Mouse (Mus musculus) forebrain, embryonic 16.5 days (tissue): ENCODE data around the gene Ttc9b. TPM values are rescaled to one million over a fixed set of nuclear protein-coding genes. Genes with fewer than 3 reads are reported as not detected.

Source experiments
- ATAC-seq: fragments of 200-750 bp; cut with Nextera tagmentation; 2 replicates; pipeline ENCODE4 v1.8.0; 2017; ENCODE audit warnings: mild to moderate bottlenecking, moderate library complexity
- H3K27ac ChIP-seq: fragments of 300-500 bp; sonication (generic); 2 replicates; pipeline ENCODE4 v1.5.1; 2014; ENCODE audit warnings: low read length, control low read depth
- H3K27me3 ChIP-seq: fragments of 300-500 bp; sonication (generic); replicated peaks from 2 replicates; pipeline ENCODE4 v1.6.1; 2014; ENCODE audit warnings: low read length; ENCODE audit not compliant: control insufficient read depth, insufficient read depth
- H3K36me3 ChIP-seq: fragments of 300-500 bp; sonication (generic); 2 replicates; pipeline ENCODE4 v1.6.1; 2014; ENCODE audit not compliant: control insufficient read depth, insufficient read depth
- H3K4me1 ChIP-seq: fragments of 300-500 bp; sonication (generic); replicated peaks from 2 replicates; pipeline ENCODE4 v1.6.1; 2014; ENCODE audit warnings: low read length; ENCODE audit not compliant: control insufficient read depth, insufficient read depth
- H3K4me2 ChIP-seq: fragments of 300-500 bp; sonication (generic); 2 replicates; pipeline ENCODE4 v1.6.1; 2014; ENCODE audit warnings: mild to moderate bottlenecking, low read length, control low read depth
- H3K4me3 ChIP-seq: fragments of 300-500 bp; sonication (generic); replicated peaks from 2 replicates; pipeline ENCODE4 v1.5.1; 2014; ENCODE audit warnings: mild to moderate bottlenecking, low read length, control low read depth
- H3K9ac ChIP-seq: fragments of 300-500 bp; sonication (generic); replicated peaks from 2 replicates; pipeline ENCODE4 v1.6.1; 2014; ENCODE audit warnings: low read depth, low read length, control low read depth
- H3K9me3 ChIP-seq: fragments of 300-500 bp; sonication (generic); 2 replicates; pipeline ENCODE4 v1.6.1; 2016; ENCODE audit warnings: low read length; ENCODE audit not compliant: control insufficient read depth
- WGBS: fragments of 180-500 bp; shearing (Covaris S2); extraction: QIAGEN DNeasy Blood & Tissue Kit; methylation state at CpG from one replicate; pipeline ENCODE4 v1.1.7; 2014; 5-methylcytosine and 5-hydroxymethylcytosine counted together
- polyA plus RNA-seq: library from polyadenylated mRNA; unstranded; fragments of >200 nt; fragmentation: Nextera tagmentation; extraction: Ambion mirVana; gene quantifications from 2 replicates; pipeline ENCODE4 v1.2.1, GENCODE M21; 2015

Ttc9b gene
- polyA plus RNA-seq, 1 experiment from 2014 or later = 65.7 TPM

GRCm38 (mm10) chr7:27674195-27674521, 20.4 kb downstream of the Ttc9b start:
- Histone ChIP-seq H3K4me3 (peak overlapping the region; percentile 88), H3K36me3 (no peaks in the 10 kb centered on the region), H3K4me2 (peak overlapping the region; percentile 99), H3K9ac (peak overlapping the region; percentile 94), H3K9me3 (no peaks in the 10 kb centered on the region), H3K4me1 (peaks cover 42% of the 10 kb centered on the region), H3K27ac (peak overlapping the region; percentile 95), H3K27me3 (no peaks in the 10 kb centered on the region)
- WGBS = 0% methylated on average over 33 of the region's 38 CpGs
- peak; percentile 47; the same call in 1 of the 2 replicates for ATAC-seq

- Histone ChIP-seq H3K27me3 (no peaks in the 10 kb centered on the region), H3K9ac (peak within 1 kb of the TSS; percentile 94), H3K4me2 (peak within 1 kb of the TSS; percentile 99), H3K4me1 (peaks cover 39% of the 10 kb centered on the region), H3K27ac (peak within 1 kb of the TSS; percentile 95), H3K36me3 (no peaks in the 10 kb centered on the region), H3K4me3 (peak within 1 kb of the TSS; percentile 88), H3K9me3 (no peaks in the 10 kb centered on the region)
- under 1% methylated on average over 31 of the region's 31 CpGs for WGBS
- ATAC-seq = peak; percentile 99
Observed at GRCm38 (mm10) chr7:27674522-27675221, 21.0 kb downstream of the Ttc9b start, which contains the start of gene Map3k10. Gene Map3k10 (minus strand): TSS chr7:27674598.

GRCm38 (mm10) chr7:27675222-27675612, 21.5 kb downstream of the Ttc9b start:
- Histone ChIP-seq H3K4me1 (peaks cover 37% of the 10 kb centered on the region), H3K9ac (peak overlapping the region; percentile 94), H3K9me3 (no peaks in the 10 kb centered on the region), H3K36me3 (no peaks in the 10 kb centered on the region), H3K4me3 (peak overlapping the region; percentile 88), H3K27ac (no peak overlapping the region; the same call in 1 of the 2 replicates), H3K4me2 (peak overlapping the region; percentile 78), H3K27me3 (no peaks in the 10 kb centered on the region)
- ATAC-seq = no peak
- WGBS = 25% methylated on average over 14 of the region's 14 CpGs

- no peaks in the 10 kb centered on the region for H3K27me3 ChIP-seq
- H3K4me1 ChIP-seq = peaks cover 5% of the 10 kb centered on the region
- no peak overlapping the region for H3K4me2 ChIP-seq
- no peaks in the 10 kb centered on the region for H3K9me3 ChIP-seq
- H3K9ac ChIP-seq = no peak overlapping the region
- no peaks in the 10 kb centered on the region for H3K36me3 ChIP-seq
- 74% methylated on average over 2 of the region's 2 CpGs for WGBS
- no peak for ATAC-seq
- no peak overlapping the region for H3K4me3 ChIP-seq
- H3K27ac ChIP-seq = no peak overlapping the region
Observed at GRCm38 (mm10) chr7:27683218-27683617, 29.5 kb downstream of the Ttc9b start.

GRCm38 (mm10) chr7:27685220-27685619, 31.5 kb downstream of the Ttc9b start:
- no peak for ATAC-seq
- H3K9ac ChIP-seq = peak overlapping the region; percentile 46

GRCm38 (mm10) chr7:27685681-27686080, 32.0 kb downstream of the Ttc9b start:
- no peak for ATAC-seq
- peak overlapping the region; percentile 34 for H3K4me3 ChIP-seq
- 3% methylated on average over 6 of the region's 6 CpGs for WGBS
- H3K27ac ChIP-seq = no peak overlapping the region
- H3K4me2 ChIP-seq = peak overlapping the region; percentile 50
- no peaks in the 10 kb centered on the region for H3K9me3 ChIP-seq
- H3K9ac ChIP-seq = peak overlapping the region; percentile 46
- peaks cover 16% of the 10 kb centered on the region for H3K4me1 ChIP-seq
- H3K27me3 ChIP-seq = no peaks in the 10 kb centered on the region
- H3K36me3 ChIP-seq = no peaks in the 10 kb centered on the region

More at GRCm38 (mm10) chr7:27685220-27685619, 31.5 kb downstream of the Ttc9b start:
- Histone ChIP-seq H3K36me3 (no peaks in the 10 kb centered on the region), H3K27ac (no peak overlapping the region), H3K4me3 (peak overlapping the region; percentile 34), H3K9me3 (no peaks in the 10 kb centered on the region), H3K4me1 (peaks cover 16% of the 10 kb centered on the region), H3K27me3 (no peaks in the 10 kb centered on the region), H3K4me2 (peak overlapping the region; percentile 50)
- 37% methylated on average over 5 of the region's 5 CpGs for WGBS

GRCm38 (mm10) chr7:27687043-27687442, 33.3 kb downstream of the Ttc9b start:
- Histone ChIP-seq H3K9me3 (no peaks in the 10 kb centered on the region), H3K4me2 (no peak overlapping the region), H3K9ac (no peak overlapping the region), H3K4me1 (peaks cover 16% of the 10 kb centered on the region), H3K36me3 (no peaks in the 10 kb centered on the region), H3K27ac (no peak overlapping the region), H3K4me3 (no peak overlapping the region), H3K27me3 (no peaks in the 10 kb centered on the region)
- WGBS = 90% methylated on average over 1 of the region's 1 CpGs
- ATAC-seq = no peak

GRCm38 (mm10) chr7:27687836-27688235, 34.1 kb downstream of the Ttc9b start:
- H3K36me3 ChIP-seq = no peaks in the 10 kb centered on the region
- H3K27me3 ChIP-seq = no peaks in the 10 kb centered on the region
- no peak overlapping the region for H3K4me3 ChIP-seq
- no peaks in the 10 kb centered on the region for H3K9me3 ChIP-seq
- no peak overlapping the region; the same call in 1 of the 2 replicates for H3K27ac ChIP-seq
- no peak for ATAC-seq
- peaks cover 16% of the 10 kb centered on the region for H3K4me1 ChIP-seq
- WGBS = 69% methylated on average over 3 of the region's 3 CpGs
- H3K4me2 ChIP-seq = peak overlapping the region; percentile 67
- peak overlapping the region; percentile 51 for H3K9ac ChIP-seq

GRCm38 (mm10) chr7:27688246-27688788, 34.6 kb downstream of the Ttc9b start:
- no peaks in the 10 kb centered on the region for H3K27me3 ChIP-seq
- H3K4me3 ChIP-seq = peak overlapping the region; percentile 44
- peak overlapping the region; percentile 82 for H3K27ac ChIP-seq
- no peaks in the 10 kb centered on the region for H3K9me3 ChIP-seq
- no peaks in the 10 kb centered on the region for H3K36me3 ChIP-seq
- peak overlapping the region; percentile 67 for H3K4me2 ChIP-seq
- peaks cover 16% of the 10 kb centered on the region for H3K4me1 ChIP-seq
- H3K9ac ChIP-seq = peak overlapping the region; percentile 51
- ATAC-seq = no peak
- WGBS = 39% methylated on average over 14 of the region's 14 CpGs
